Comparison of ENCODE assay signal across 7 mouse cellular contexts in genomic region chr2:157565446-157565845, GRCm38 (mm10). TPM values are rescaled to one million over a fixed set of nuclear protein-coding genes. Genes with fewer than 3 reads are reported as not detected.
DNase-seq lines count a peak whose midpoint lies in the region; ATAC-seq and TF ChIP-seq lines count a peak whose summit lies in the region.

No protein-coding gene starts in this region.

- peak overlapping the region; percentile 56 for H3ac ChIP-seq in myocyte (ENCODE audit: control insufficient read depth, insufficient read length)

- TF ChIP-seq POLR2A in myocyte (IDR thresholded peaks at IDR 0.05; ENCODE audit: insufficient read length, low read depth) = no peak

- H3K9me3 ChIP-seq in embryonic facial prominence, embryonic 14.5 days (ENCODE audit: control insufficient read depth, low read length) = peaks cover 29% of the 10 kb centered on the region
- H3K9me3 ChIP-seq in limb, embryonic 13.5 days = peaks cover 28% of the 10 kb centered on the region

- H3K79me2 ChIP-seq in myocyte (ENCODE audit: control insufficient read depth, insufficient read depth) = peaks cover 51% of the 10 kb centered on the region

- H3K27me3 ChIP-seq in embryonic facial prominence, embryonic 14.5 days (replicated peaks; ENCODE audit: control insufficient read depth, insufficient read depth, low read length) = no peaks in the 10 kb centered on the region
- H3K27me3 ChIP-seq in limb, embryonic 13.5 days = no peaks in the 10 kb centered on the region
- no peaks in the 10 kb centered on the region for H3K27me3 ChIP-seq in myocyte (ENCODE audit: control insufficient read depth, insufficient read depth, insufficient read length)

- DNase-seq in right cerebral cortex, postnatal 10 days (ENCODE audit: low spot score in 2 of 2) = peak; percentile 28 to 30
- no peak for DNase-seq in right cerebral cortex, postnatal 25 days
- no peak for DNase-seq in embryonic facial prominence, embryonic 14.5 days (ENCODE audit: low spot score)
- DNase-seq in ovary, adult 18-20 months (ENCODE audit: low spot score) = no peak

- H3K9ac ChIP-seq in embryonic facial prominence, embryonic 14.5 days (ENCODE audit: low read depth, low read length) = peak overlapping the region; percentile 91
- peak overlapping the region; percentile 94 for H3K9ac ChIP-seq in limb, embryonic 13.5 days

- H3K4me2 ChIP-seq in embryonic facial prominence, embryonic 14.5 days (ENCODE audit: low read depth, low read length) = peak overlapping the region; percentile 86
- H3K4me2 ChIP-seq in limb, embryonic 13.5 days (replicated peaks) = peak overlapping the region; percentile 86
- H3K4me2 ChIP-seq in myocyte (ENCODE audit: low read depth) = peak overlapping the region; percentile 77

- WGBS in embryonic facial prominence, embryonic 14.5 days = 8% methylated on average over 13 of the region's 13 CpGs
- 6% methylated on average over 13 of the region's 13 CpGs for WGBS in limb, embryonic 13.5 days

- H3K36me3 ChIP-seq in embryonic facial prominence, embryonic 14.5 days (ENCODE audit: control insufficient read depth, insufficient read depth, low read length) = peaks cover 37% of the 10 kb centered on the region
- H3K36me3 ChIP-seq in limb, embryonic 13.5 days = peaks cover 36% of the 10 kb centered on the region
- peaks cover 7% of the 10 kb centered on the region for H3K36me3 ChIP-seq in myocyte (ENCODE audit: control insufficient read depth, insufficient read depth)

- peaks cover 20% of the 10 kb centered on the region for H3K4me1 ChIP-seq in embryonic facial prominence, embryonic 14.5 days (ENCODE audit: control insufficient read depth, insufficient read depth, low read length)
- H3K4me1 ChIP-seq in limb, embryonic 13.5 days = peaks cover 39% of the 10 kb centered on the region

- H3K4me3 ChIP-seq in embryonic facial prominence, embryonic 14.5 days (ENCODE audit: low read depth, low read length) = peak overlapping the region; percentile 99
- peak overlapping the region; percentile 98 for H3K4me3 ChIP-seq in limb, embryonic 13.5 days
- H3K4me3 ChIP-seq in myocyte = peak overlapping the region; percentile 64

- H3K27ac ChIP-seq in embryonic facial prominence, embryonic 14.5 days (replicated peaks; ENCODE audit: low read depth, low read length) = peak overlapping the region; percentile 94; the same call in 1 of the 2 replicates
- H3K27ac ChIP-seq in limb, embryonic 13.5 days = no peak overlapping the region

- no peak for ATAC-seq in embryonic facial prominence, embryonic 14.5 days (ENCODE audit: low read depth)
- ATAC-seq in limb, embryonic 13.5 days (ENCODE audit: low FRiP score, low read depth) = no peak
- no peak for ATAC-seq in cerebellum, adult (ENCODE audit: insufficient number of reproducible peaks, low FRiP score, low TSS enrichment)

TF ChIP-seq in myocyte, 11 proteins besides CTCF, POLR2A, EP300 and RAD21:
- TF ChIP-seq USF1 (IDR thresholded peaks at IDR 0.05; ENCODE audit: low read depth) = no peak
- TF ChIP-seq MAX (IDR thresholded peaks at IDR 0.05; ENCODE audit: low read depth) = no peak
- TF ChIP-seq TCF3 (IDR thresholded peaks at IDR 0.05; ENCODE audit: insufficient read length, low read depth) = no peak
- TF ChIP-seq TCF12 (IDR thresholded peaks at IDR 0.05; ENCODE audit: insufficient read depth, poor library complexity, severe bottlenecking) = no peak
- TF ChIP-seq MYOG (IDR thresholded peaks at IDR 0.05; ENCODE audit: control insufficient read depth in 1 of 3, insufficient read depth in 1 of 3, insufficient read length in 2 of 3, low read depth in 2 of 3) = no peak

RNA-seq across cellular contexts. Expression of gene Nnat, which starts 5.6 kb away (rescaled TPM):
- 348 and 416 TPM in 2 replicates for polyA plus RNA-seq in embryonic facial prominence, embryonic 14.5 days (2014; fragmentation: Nextera tagmentation; extraction: Ambion mirVana)
- 993 and 1,087 TPM in 2 replicates for polyA plus RNA-seq in limb, embryonic 13.5 days (2015; fragmentation: Nextera tagmentation; extraction: Ambion mirVana)
- polyA plus RNA-seq in myocyte (2012; fragmentation: generic; extraction: Trizol) = 1.1 TPM

RNA-seq across cellular contexts. Expression of gene Blcap, which starts 5.6 kb away (rescaled TPM):
- polyA plus RNA-seq in embryonic facial prominence, embryonic 14.5 days (2014; fragmentation: Nextera tagmentation; extraction: Ambion mirVana) = 64.6 and 66.7 TPM in 2 replicates
- 71.0 and 71.6 TPM in 2 replicates for polyA plus RNA-seq in limb, embryonic 13.5 days (2015; fragmentation: Nextera tagmentation; extraction: Ambion mirVana)
- polyA plus RNA-seq in myocyte (2012; fragmentation: generic; extraction: Trizol) = 27.1 TPM

Comparison
In these comparisons a context has a peak if more than half of its experiments do, and no peak if none do; other contexts are left out.
1. DNase-seq: peak in right cerebral cortex, postnatal 10 days (2 of 2); none in right cerebral cortex, postnatal 25 days (single experiment), embryonic facial prominence, embryonic 14.5 days (single experiment) and ovary, adult 18-20 months (single experiment).
2. RNA of gene Nnat, which starts 5.6 kb away (polyA plus RNA-seq): 993 to 1,087 TPM in limb, embryonic 13.5 days and 348 to 416 TPM in embryonic facial prominence, embryonic 14.5 days; 1.1 TPM in myocyte (single experiment); every median in the first group is over 100 times any median in the second.
3. Peak in every context shown above with its lines, with median percentiles within 50 percentile points of each other: H3K4me2 ChIP-seq and H3K4me3 ChIP-seq.